Mouse (Mus musculus) cortical plate, adult 2 months (tissue): ENCODE results near the gene Itpkc.

Source experiments
- CTCF ChIP-seq: fragments of 200-500 bp; IDR thresholded peaks from 2 replicates; pipeline ENCODE4 v1.5.1; 2011; ENCODE audit warnings: mild to moderate bottlenecking, control low read depth, low read length; ENCODE audit not compliant: insufficient read depth; ENCODE audit errors: extremely low read depth
- POLR2A ChIP-seq: fragments of 200-500 bp; IDR thresholded peaks from 2 replicates; pipeline ENCODE4 v1.6.1; 2011; ENCODE audit warnings: mild to moderate bottlenecking, low read length, control low read depth; ENCODE audit not compliant: insufficient read depth; ENCODE audit errors: extremely low read depth

GRCm38 (mm10) chr7:27258205-27258899 lies 29.9 kb upstream of the Itpkc start, which contains the start of gene Numbl:
- TF ChIP-seq POLR2A (no peak), CTCF (no peak)
